Mouse (Mus musculus): ENCODE measurements around the gene Sec23ip. TPM values are rescaled to one million over a fixed set of nuclear protein-coding genes. Genes with fewer than 3 reads are reported as not detected.
A peak's percentile ranks its signal among the peaks of the same experiment; 100 is the strongest.

Gene Sec23ip
- total and polyA plus RNA-seq, 3 experiments: 15.5 to 43.2 (median 41.8) TPM

GRCm38 (mm10) chr7:128739462-128740277, 5.1 kb upstream of the Sec23ip start:
- Histone ChIP-seq H3K4me3 (ENCODE audit: low read depth, low read length) (peak overlapping the region; percentile 96), H3K27me3 (ENCODE audit: insufficient read depth, low read length) (no peaks in the 10 kb centered on the region), H3K4me1 (ENCODE audit: insufficient read depth, low read depth, low read length) (peaks cover 48% of the 10 kb centered on the region), H3K9me3 (replicated peaks) (no peaks in the 10 kb centered on the region), H3K36me3 (replicated peaks) (peaks cover 24% of the 10 kb centered on the region)
- no peak for ATAC-seq (ENCODE audit: extremely low read depth, insufficient number of reproducible peaks, low FRiP score, poor library complexity, severe bottlenecking)
- TF ChIP-seq GATA2 (IDR thresholded peaks at IDR 0.05; ENCODE audit: borderline replicate concordance, low read depth, low read length) (no peak), TAL1 (conservative IDR thresholded peaks at IDR 0.05; ENCODE audit: low read depth, low read length) (no peak), POLR2AphosphoS5 (IDR thresholded peaks at IDR 0.05; ENCODE audit: insufficient replicate concordance, low read depth, low read length) (no peak), CTCF (IDR thresholded peaks at IDR 0.05; ENCODE audit: low read depth, low read length) (no peak), GATA1 (IDR thresholded peaks at IDR 0.05; ENCODE audit: borderline replicate concordance, low read length) (no peak)
- DNase-seq (ENCODE audit: low spot score): peak; percentile 29

GRCm38 (mm10) chr7:128740334-128740733, 4.4 kb upstream of the Sec23ip start, which contains the start of gene Mcmbp:
Gene Mcmbp (minus strand): TSS chr7:128740495.
- ATAC-seq (ENCODE audit: extremely low read depth, insufficient number of reproducible peaks, low FRiP score, poor library complexity, severe bottlenecking) (peak; percentile 55), DNase-seq (ENCODE audit: low spot score) (peak; percentile 93)
- peaks cover 21% of the 10 kb centered on the region for H3K36me3 ChIP-seq (replicated peaks)

GRCm38 (mm10) chr7:128743898-128744297, 845 bp upstream of the Sec23ip start:
- ATAC-seq (ENCODE audit: extremely low read depth, insufficient number of reproducible peaks, low FRiP score, poor library complexity, severe bottlenecking): no peak
- no peak for DNase-seq (ENCODE audit: low spot score)
- TF ChIP-seq GATA2 (IDR thresholded peaks at IDR 0.05; ENCODE audit: borderline replicate concordance, low read depth, low read length): no peak
- TF ChIP-seq CTCF (IDR thresholded peaks at IDR 0.05; ENCODE audit: low read depth, low read length): no peak
- no peak for TF ChIP-seq TAL1 (conservative IDR thresholded peaks at IDR 0.05; ENCODE audit: low read depth, low read length)
- TF ChIP-seq GATA1 (IDR thresholded peaks at IDR 0.05; ENCODE audit: borderline replicate concordance, low read length): no peak
- no peak for TF ChIP-seq POLR2AphosphoS5 (IDR thresholded peaks at IDR 0.05; ENCODE audit: insufficient replicate concordance, low read depth, low read length)
- peaks cover 55% of the 10 kb centered on the region for H3K4me1 ChIP-seq (ENCODE audit: insufficient read depth, low read depth, low read length)
- H3K27me3 ChIP-seq (ENCODE audit: insufficient read depth, low read length): no peaks in the 10 kb centered on the region
- H3K4me3 ChIP-seq (ENCODE audit: low read depth, low read length): no peak overlapping the region; the same call in 1 of the 2 replicates
- peaks cover 27% of the 10 kb centered on the region for H3K36me3 ChIP-seq (replicated peaks)
- no peaks in the 10 kb centered on the region for H3K9me3 ChIP-seq (replicated peaks)

More at GRCm38 (mm10) chr7:128740334-128740733, 4.4 kb upstream of the Sec23ip start, which contains the start of gene Mcmbp:
- Histone ChIP-seq H3K9me3 (replicated peaks) (no peaks in the 10 kb centered on the region), H3K27me3 (ENCODE audit: insufficient read depth, low read length) (no peaks in the 10 kb centered on the region), H3K4me1 (ENCODE audit: insufficient read depth, low read depth, low read length) (peaks cover 48% of the 10 kb centered on the region), H3K4me3 (ENCODE audit: low read depth, low read length) (peak within 1 kb of the TSS; percentile 96)
- TF ChIP-seq GATA1 (IDR thresholded peaks at IDR 0.05; ENCODE audit: borderline replicate concordance, low read length) (no peak), GATA2 (IDR thresholded peaks at IDR 0.05; ENCODE audit: borderline replicate concordance, low read depth, low read length) (no peak), CTCF (IDR thresholded peaks at IDR 0.05; ENCODE audit: low read depth, low read length) (no peak), TAL1 (conservative IDR thresholded peaks at IDR 0.05; ENCODE audit: low read depth, low read length) (no peak), POLR2AphosphoS5 (IDR thresholded peaks at IDR 0.05; ENCODE audit: insufficient replicate concordance, low read depth, low read length) (no peak)

GRCm38 (mm10) chr7:128746151-128746550, 1.4 kb downstream of the Sec23ip start:
- no peak for ATAC-seq (ENCODE audit: extremely low read depth, insufficient number of reproducible peaks, low FRiP score, poor library complexity, severe bottlenecking)
- H3K4me1 ChIP-seq (ENCODE audit: insufficient read depth, low read depth, low read length): peaks cover 53% of the 10 kb centered on the region
- peak overlapping the region; percentile 89; the same call in 1 of the 2 replicates for H3K4me3 ChIP-seq (ENCODE audit: low read depth, low read length)
- no peaks in the 10 kb centered on the region for H3K27me3 ChIP-seq (ENCODE audit: insufficient read depth, low read length)
- no peaks in the 10 kb centered on the region for H3K9me3 ChIP-seq (replicated peaks)
- TF ChIP-seq GATA1 (IDR thresholded peaks at IDR 0.05; ENCODE audit: borderline replicate concordance, low read length) (no peak), CTCF (IDR thresholded peaks at IDR 0.05; ENCODE audit: low read depth, low read length) (no peak), POLR2AphosphoS5 (IDR thresholded peaks at IDR 0.05; ENCODE audit: insufficient replicate concordance, low read depth, low read length) (no peak), TAL1 (conservative IDR thresholded peaks at IDR 0.05; ENCODE audit: low read depth, low read length) (no peak), GATA2 (IDR thresholded peaks at IDR 0.05; ENCODE audit: borderline replicate concordance, low read depth, low read length) (no peak)
- H3K36me3 ChIP-seq (replicated peaks): peaks cover 43% of the 10 kb centered on the region
- DNase-seq (ENCODE audit: low spot score): no peak

- no peaks in the 10 kb centered on the region for H3K27me3 ChIP-seq (ENCODE audit: insufficient read depth, low read length)
- peak; percentile 56 for DNase-seq (ENCODE audit: low spot score)
Measured at GRCm38 (mm10) chr7:128748758-128749157, 4.0 kb downstream of the Sec23ip start.

GRCm38 (mm10) chr7:128750296-128750695, 5.6 kb downstream of the Sec23ip start:
- Histone ChIP-seq H3K4me1 (ENCODE audit: insufficient read depth, low read depth, low read length) (peaks cover 52% of the 10 kb centered on the region), H3K27me3 (ENCODE audit: insufficient read depth, low read length) (no peaks in the 10 kb centered on the region), H3K9me3 (replicated peaks) (no peaks in the 10 kb centered on the region), H3K4me3 (ENCODE audit: low read depth, low read length) (no peak overlapping the region), H3K36me3 (replicated peaks) (peaks cover 82% of the 10 kb centered on the region)
- DNase-seq (ENCODE audit: low spot score): no peak
- no peak for TF ChIP-seq GATA1 (IDR thresholded peaks at IDR 0.05; ENCODE audit: borderline replicate concordance, low read length)
- TF ChIP-seq CTCF (IDR thresholded peaks at IDR 0.05; ENCODE audit: low read depth, low read length): no peak
- no peak for ATAC-seq (ENCODE audit: extremely low read depth, insufficient number of reproducible peaks, low FRiP score, poor library complexity, severe bottlenecking)

More at GRCm38 (mm10) chr7:128748758-128749157, 4.0 kb downstream of the Sec23ip start:
- Histone ChIP-seq H3K9me3 (replicated peaks) (no peaks in the 10 kb centered on the region), H3K36me3 (replicated peaks) (peaks cover 67% of the 10 kb centered on the region), H3K4me1 (ENCODE audit: insufficient read depth, low read depth, low read length) (peaks cover 53% of the 10 kb centered on the region), H3K4me3 (ENCODE audit: low read depth, low read length) (peak overlapping the region; percentile 55; the same call in 1 of the 2 replicates)
- ATAC-seq (ENCODE audit: extremely low read depth, insufficient number of reproducible peaks, low FRiP score, poor library complexity, severe bottlenecking): peak; percentile 71
- TF ChIP-seq TAL1 (conservative IDR thresholded peaks at IDR 0.05; ENCODE audit: low read depth, low read length): peak; percentile 70
- TF ChIP-seq GATA1 (IDR thresholded peaks at IDR 0.05; ENCODE audit: borderline replicate concordance, low read length): no peak
- TF ChIP-seq POLR2AphosphoS5 (IDR thresholded peaks at IDR 0.05; ENCODE audit: insufficient replicate concordance, low read depth, low read length): no peak
- no peak for TF ChIP-seq GATA2 (IDR thresholded peaks at IDR 0.05; ENCODE audit: borderline replicate concordance, low read depth, low read length)
- TF ChIP-seq CTCF (IDR thresholded peaks at IDR 0.05; ENCODE audit: low read depth, low read length): no peak
